Mouse (Mus musculus): Measurements from ENCODE around the gene Pars2. TPM values are rescaled to one million over a fixed set of nuclear protein-coding genes. Genes with fewer than 3 reads are reported as not detected.

The Pars2 gene
- polyA plus RNA-seq, 1 experiment from 2014 or later, result 5.4 TPM

GRCm38 (mm10) chr4:106643483-106644217 lies 7.2 kb upstream of the Pars2 start:
- no peak overlapping the region for H3K4me2 ChIP-seq
- H3K4me3 ChIP-seq (replicated peaks), result no peak overlapping the region
- no peak for ATAC-seq (ENCODE audit: low read depth)
- DNase-seq, result no peak
- 0 out of 2 replicates have a peak, but pooled peaks cover 3% of the 10 kb centered on the region for H3K4me1 ChIP-seq (replicated peaks)
- H3K9ac ChIP-seq, result no peak overlapping the region
- WGBS (ENCODE audit: insufficient replicate concordance), result 21% methylated on average over 8 of the region's 8 CpGs
- H3K27me3 ChIP-seq, result peaks cover 13% of the 10 kb centered on the region
- H3K36me3 ChIP-seq, result no peaks in the 10 kb centered on the region
- no peak overlapping the region for H3K27ac ChIP-seq
- no peaks in the 10 kb centered on the region for H3K9me3 ChIP-seq (replicated peaks)

GRCm38 (mm10) chr4:106644218-106644610 lies 6.7 kb upstream of the Pars2 start:
- Histone ChIP-seq H3K9me3 (replicated peaks) (no peaks in the 10 kb centered on the region), H3K27me3 (peaks cover 18% of the 10 kb centered on the region), H3K36me3 (no peaks in the 10 kb centered on the region), H3K4me2 (no peak overlapping the region), H3K4me3 (replicated peaks) (no peak overlapping the region), H3K9ac (no peak overlapping the region), H3K4me1 (replicated peaks) (0 out of 2 replicates have a peak, but pooled peaks cover 3% of the 10 kb centered on the region), H3K27ac (no peak overlapping the region)
- ATAC-seq (ENCODE audit: low read depth) (no peak), DNase-seq (no peak)
- WGBS (ENCODE audit: insufficient replicate concordance), result 60% methylated on average over 6 of the region's 6 CpGs

DNA sequence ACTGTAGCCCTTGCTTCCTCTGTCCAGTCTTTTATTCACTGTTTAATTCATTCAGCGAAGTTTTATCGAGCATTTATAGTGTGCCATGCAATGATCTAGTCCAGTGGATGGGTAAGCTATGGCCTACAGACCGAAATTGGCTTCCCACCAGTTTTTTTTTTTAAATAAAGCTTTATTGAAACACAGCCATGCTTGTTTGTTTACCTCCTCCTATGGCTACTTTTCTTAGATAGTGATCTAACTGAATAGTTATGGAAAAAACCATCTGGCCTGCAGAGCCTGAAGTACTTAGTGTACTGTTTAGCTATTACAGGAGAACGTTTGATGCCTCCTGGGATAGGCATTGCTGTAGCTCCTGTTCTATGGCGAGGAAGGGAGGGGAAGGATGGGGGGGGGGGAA lies 5.1 kb upstream of the Pars2 start:
- ATAC-seq (ENCODE audit: low read depth) (no peak), DNase-seq (no peak)
- 60% methylated on average over 5 of the region's 5 CpGs for WGBS (ENCODE audit: insufficient replicate concordance)
- H3K4me3 ChIP-seq (replicated peaks), result no peak overlapping the region
- H3K27me3 ChIP-seq, result peaks cover 18% of the 10 kb centered on the region
- H3K36me3 ChIP-seq, result no peaks in the 10 kb centered on the region
- H3K9ac ChIP-seq, result no peak overlapping the region
- H3K9me3 ChIP-seq (replicated peaks), result no peaks in the 10 kb centered on the region
- H3K4me2 ChIP-seq, result no peak overlapping the region
- H3K4me1 ChIP-seq (replicated peaks), result 0 out of 2 replicates have a peak, but pooled peaks cover 3% of the 10 kb centered on the region
- no peak overlapping the region for H3K27ac ChIP-seq

GRCm38 (mm10) chr4:106647137-106647536 lies 3.7 kb upstream of the Pars2 start:
- peaks cover 13% of the 10 kb centered on the region for H3K4me1 ChIP-seq (replicated peaks)
- H3K27ac ChIP-seq, result no peak overlapping the region
- no peaks in the 10 kb centered on the region for H3K36me3 ChIP-seq
- no peak overlapping the region for H3K4me3 ChIP-seq (replicated peaks)
- DNase-seq, result no peak
- H3K27me3 ChIP-seq, result peaks cover 18% of the 10 kb centered on the region
- H3K9me3 ChIP-seq (replicated peaks), result no peaks in the 10 kb centered on the region
- no peak overlapping the region for H3K9ac ChIP-seq
- H3K4me2 ChIP-seq, result no peak overlapping the region
- WGBS (ENCODE audit: insufficient replicate concordance), result 75% methylated on average over 6 of the region's 6 CpGs
- ATAC-seq (ENCODE audit: low read depth), result no peak

- Histone ChIP-seq H3K4me2 (no peak overlapping the region), H3K4me1 (replicated peaks) (peaks cover 15% of the 10 kb centered on the region), H3K27me3 (peaks cover 14% of the 10 kb centered on the region), H3K36me3 (peaks cover 27% of the 10 kb centered on the region), H3K9ac (no peak overlapping the region), H3K4me3 (replicated peaks) (no peak overlapping the region), H3K27ac (no peak overlapping the region), H3K9me3 (replicated peaks) (no peaks in the 10 kb centered on the region)
- 59% methylated on average over 3 of the region's 3 CpGs for WGBS (ENCODE audit: insufficient replicate concordance)
- DNase-seq (no peak), ATAC-seq (ENCODE audit: low read depth) (no peak)
Observed at GRCm38 (mm10) chr4:106652546-106652945, 1.7 kb downstream of the Pars2 start.

DNA sequence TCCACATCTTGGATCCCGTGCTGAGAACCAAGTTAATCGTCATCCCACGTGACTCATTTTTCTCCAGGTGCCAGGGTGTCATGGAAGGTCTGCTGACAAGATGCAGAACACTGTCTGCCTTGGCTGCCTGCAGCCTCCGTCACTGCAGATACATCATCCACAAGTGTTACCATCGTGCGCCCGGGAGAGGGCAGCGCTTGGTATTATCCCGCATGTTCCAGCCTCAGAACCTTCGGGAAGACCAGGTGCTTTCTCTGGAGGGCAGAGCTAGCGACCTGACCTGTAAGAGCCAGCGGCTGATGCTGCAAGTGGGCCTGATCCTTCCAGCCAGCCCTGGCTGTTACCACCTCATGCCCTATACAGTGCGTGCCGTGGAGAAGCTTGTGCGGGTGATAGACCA lies 2.2 kb downstream of the Pars2 start:
- 90% methylated on average over 15 of the region's 15 CpGs for WGBS (ENCODE audit: insufficient replicate concordance)
- ATAC-seq (ENCODE audit: low read depth) (no peak), DNase-seq (no peak)
- Histone ChIP-seq H3K27ac (no peak overlapping the region), H3K4me3 (replicated peaks) (no peak overlapping the region), H3K36me3 (peaks cover 31% of the 10 kb centered on the region), H3K4me2 (no peak overlapping the region), H3K4me1 (replicated peaks) (peaks cover 15% of the 10 kb centered on the region), H3K27me3 (peaks cover 11% of the 10 kb centered on the region; the same call in 1 of the 2 replicates), H3K9ac (no peak overlapping the region), H3K9me3 (replicated peaks) (no peaks in the 10 kb centered on the region)

- WGBS (ENCODE audit: insufficient replicate concordance), result 81% methylated on average over 10 of the region's 10 CpGs
- no peak for DNase-seq
- H3K9ac ChIP-seq, result no peak overlapping the region
- H3K27me3 ChIP-seq, result no peaks in the 10 kb centered on the region
- ATAC-seq (ENCODE audit: low read depth), result no peak
- peaks cover 15% of the 10 kb centered on the region for H3K4me1 ChIP-seq (replicated peaks)
- no peak overlapping the region for H3K4me2 ChIP-seq
- no peak overlapping the region for H3K4me3 ChIP-seq (replicated peaks)
- no peak overlapping the region for H3K27ac ChIP-seq
- peaks cover 48% of the 10 kb centered on the region for H3K36me3 ChIP-seq
- H3K9me3 ChIP-seq (replicated peaks), result no peaks in the 10 kb centered on the region
Observed at GRCm38 (mm10) chr4:106655681-106656080, 4.8 kb downstream of the Pars2 start.

DNA sequence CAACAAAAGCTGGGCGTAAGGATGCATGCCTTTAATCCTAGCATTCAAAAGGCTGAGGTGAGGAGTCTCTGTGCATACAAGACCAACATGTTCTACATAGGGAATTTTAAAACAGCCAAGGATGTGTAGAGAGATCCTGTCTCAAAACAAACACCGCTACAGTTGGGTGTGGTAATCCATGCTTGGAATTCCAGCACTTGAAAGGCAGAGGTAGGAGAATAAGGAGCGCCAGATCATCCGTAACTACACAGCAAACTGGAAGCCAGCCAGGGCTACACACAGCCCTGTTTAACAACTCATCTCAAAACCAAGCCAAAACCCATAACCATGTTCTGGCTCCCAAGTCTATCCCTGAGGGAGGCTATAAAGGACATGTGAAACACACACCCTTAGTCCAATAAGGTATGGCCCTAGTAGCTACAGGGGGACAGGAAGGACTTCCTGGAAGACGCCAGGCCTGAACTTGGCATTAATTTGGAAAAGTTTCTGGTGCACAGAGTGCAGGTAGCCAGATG lies 13.1 kb downstream of the Pars2 start:
- no peaks in the 10 kb centered on the region for H3K9me3 ChIP-seq (replicated peaks)
- no peaks in the 10 kb centered on the region for H3K27me3 ChIP-seq
- peaks cover 99% of the 10 kb centered on the region for H3K36me3 ChIP-seq
- no peak overlapping the region for H3K9ac ChIP-seq
- 85% methylated on average over 5 of the region's 5 CpGs for WGBS (ENCODE audit: insufficient replicate concordance)
- no peak overlapping the region for H3K4me3 ChIP-seq (replicated peaks)
- H3K4me1 ChIP-seq (replicated peaks), result no peaks in the 10 kb centered on the region
- ATAC-seq (ENCODE audit: low read depth) (no peak), DNase-seq (no peak)
- H3K27ac ChIP-seq, result no peak overlapping the region
- no peak overlapping the region for H3K4me2 ChIP-seq

DNA sequence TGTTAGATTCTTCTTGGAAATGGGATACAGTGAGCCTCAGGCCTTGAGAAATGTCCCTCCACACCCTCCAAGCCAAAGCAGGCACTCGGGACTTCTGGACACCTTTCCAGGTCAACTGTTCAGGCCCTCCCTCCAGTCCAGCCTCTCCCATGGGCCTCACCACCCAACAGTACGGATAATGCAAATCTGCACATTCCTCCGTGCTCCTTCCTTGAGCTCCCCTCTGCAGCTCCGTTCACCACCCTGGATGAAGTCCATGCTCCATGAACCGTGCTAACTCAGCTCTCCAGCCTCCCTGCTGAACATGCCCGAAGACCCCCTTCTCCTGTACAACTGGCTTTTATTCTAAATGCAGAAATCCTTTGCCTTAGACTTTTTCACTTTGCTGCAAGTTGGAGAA lies 13.8 kb downstream of the Pars2 start:
- H3K9me3 ChIP-seq (replicated peaks), result no peaks in the 10 kb centered on the region
- no peak overlapping the region for H3K9ac ChIP-seq
- H3K4me1 ChIP-seq (replicated peaks), result no peaks in the 10 kb centered on the region
- ATAC-seq (ENCODE audit: low read depth) (no peak), DNase-seq (no peak)
- H3K36me3 ChIP-seq, result peaks cover 100% of the 10 kb centered on the region
- H3K4me3 ChIP-seq (replicated peaks), result no peak overlapping the region
- no peak overlapping the region for H3K27ac ChIP-seq
- WGBS (ENCODE audit: insufficient replicate concordance), result 86% methylated on average over 6 of the region's 6 CpGs
- no peaks in the 10 kb centered on the region for H3K27me3 ChIP-seq
- no peak overlapping the region for H3K4me2 ChIP-seq

- Histone ChIP-seq H3K36me3 (peaks cover 100% of the 10 kb centered on the region), H3K4me2 (no peak overlapping the region), H3K4me3 (replicated peaks) (no peak overlapping the region), H3K27ac (no peak overlapping the region), H3K4me1 (replicated peaks) (no peaks in the 10 kb centered on the region), H3K9me3 (replicated peaks) (no peaks in the 10 kb centered on the region), H3K27me3 (no peaks in the 10 kb centered on the region), H3K9ac (no peak overlapping the region)
- DNase-seq (no peak), ATAC-seq (ENCODE audit: low read depth) (no peak)
- 89% methylated on average over 2 of the region's 2 CpGs for WGBS (ENCODE audit: insufficient replicate concordance)
Observed at GRCm38 (mm10) chr4:106665269-106665668, 14.4 kb downstream of the Pars2 start.

- Histone ChIP-seq H3K27ac (no peak overlapping the region), H3K4me2 (no peak overlapping the region), H3K9me3 (replicated peaks) (no peaks in the 10 kb centered on the region), H3K4me1 (replicated peaks) (no peaks in the 10 kb centered on the region), H3K36me3 (peaks cover 100% of the 10 kb centered on the region), H3K27me3 (no peaks in the 10 kb centered on the region), H3K9ac (no peak overlapping the region), H3K4me3 (replicated peaks) (no peak overlapping the region)
- DNase-seq (no peak), ATAC-seq (ENCODE audit: low read depth) (no peak)
- 85% methylated on average over 10 of the region's 10 CpGs for WGBS (ENCODE audit: insufficient replicate concordance)
Observed at GRCm38 (mm10) chr4:106665673-106666072, 14.8 kb downstream of the Pars2 start.

DNA sequence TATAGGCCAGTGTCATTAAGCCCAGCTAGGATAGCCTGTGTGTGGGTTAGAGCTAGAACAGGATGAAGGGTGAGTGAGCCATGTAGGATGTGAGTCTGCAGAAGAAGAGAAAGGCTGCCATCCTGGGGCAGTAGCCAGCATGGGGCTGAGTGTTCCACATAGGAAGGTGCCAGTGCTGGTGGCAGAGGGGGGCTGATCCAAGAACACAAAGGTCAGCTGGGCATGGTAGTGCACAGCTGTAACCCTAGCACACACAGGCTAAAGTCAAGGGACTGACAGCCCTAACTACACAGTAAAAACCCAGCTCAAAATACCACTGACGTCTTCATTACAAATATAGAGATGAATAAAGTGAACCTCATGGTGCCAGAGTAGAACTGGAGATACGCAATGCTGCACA lies 15.7 kb downstream of the Pars2 start:
- H3K4me2 ChIP-seq, result no peak overlapping the region
- H3K27me3 ChIP-seq, result no peaks in the 10 kb centered on the region
- H3K9ac ChIP-seq, result no peak overlapping the region
- WGBS (ENCODE audit: insufficient replicate concordance), result 84% methylated on average over 2 of the region's 2 CpGs
- H3K27ac ChIP-seq, result no peak overlapping the region
- no peaks in the 10 kb centered on the region for H3K4me1 ChIP-seq (replicated peaks)
- no peaks in the 10 kb centered on the region for H3K9me3 ChIP-seq (replicated peaks)
- peaks cover 100% of the 10 kb centered on the region for H3K36me3 ChIP-seq
- no peak for DNase-seq
- no peak overlapping the region for H3K4me3 ChIP-seq (replicated peaks)
- no peak for ATAC-seq (ENCODE audit: low read depth)
